Mouse (Mus musculus): ENCODE results near the gene E2f1. TPM values are rescaled to one million over a fixed set of nuclear protein-coding genes. Genes with fewer than 3 reads are reported as not detected.
A peak's percentile ranks its signal among the peaks of the same experiment; 100 is the strongest.

Gene E2f1
- total RNA-seq, 1 experiment from 2014 or later: 9.9 TPM

- no peak for ATAC-seq (replicated peaks in 1 of 2; ENCODE audit: insufficient read depth in 1 of 2, low FRiP score in 2 of 2, low TSS enrichment in 1 of 2, low read depth in 1 of 2, poor library complexity in 2 of 2, severe bottlenecking in 2 of 2)
Observed at GRCm38 (mm10) chr2:154566641-154567040, 3.1 kb downstream of the E2f1 start.

- no peak for ATAC-seq (replicated peaks in 1 of 2; ENCODE audit: insufficient read depth in 1 of 2, low FRiP score in 2 of 2, low TSS enrichment in 1 of 2, low read depth in 1 of 2, poor library complexity in 2 of 2, severe bottlenecking in 2 of 2)
Observed at GRCm38 (mm10) chr2:154565562-154565961, 4.1 kb downstream of the E2f1 start.

- ATAC-seq (replicated peaks in 1 of 2; ENCODE audit: insufficient read depth in 1 of 2, low FRiP score in 2 of 2, low TSS enrichment in 1 of 2, low read depth in 1 of 2, poor library complexity in 2 of 2, severe bottlenecking in 2 of 2): no peak
Observed at GRCm38 (mm10) chr2:154563612-154564170, 6.0 kb downstream of the E2f1 start.

- ATAC-seq (replicated peaks in 1 of 2; ENCODE audit: insufficient read depth in 1 of 2, low FRiP score in 2 of 2, low TSS enrichment in 1 of 2, low read depth in 1 of 2, poor library complexity in 2 of 2, severe bottlenecking in 2 of 2): peak; percentile 24 to 81; a peak in 2 of 4 replicates
Observed at GRCm38 (mm10) chr2:154558264-154559039, 11.2 kb downstream of the E2f1 start, which contains the start of gene Necab3. Necab3 (minus strand) TSS chr2:154558890.

GRCm38 (mm10) chr2:154557184-154557832 lies 12.4 kb downstream of the E2f1 start:
- no peak for ATAC-seq (replicated peaks in 1 of 2; ENCODE audit: insufficient read depth in 1 of 2, low FRiP score in 2 of 2, low TSS enrichment in 1 of 2, low read depth in 1 of 2, poor library complexity in 2 of 2, severe bottlenecking in 2 of 2)

GRCm38 (mm10) chr2:154555235-154555634 lies 14.5 kb downstream of the E2f1 start:
- no peak for ATAC-seq (replicated peaks in 1 of 2; ENCODE audit: insufficient read depth in 1 of 2, low FRiP score in 2 of 2, low TSS enrichment in 1 of 2, low read depth in 1 of 2, poor library complexity in 2 of 2, severe bottlenecking in 2 of 2)

- peak; percentile 82 to 88 for ATAC-seq (replicated peaks in 1 of 2; ENCODE audit: insufficient read depth in 1 of 2, low FRiP score in 2 of 2, low TSS enrichment in 1 of 2, low read depth in 1 of 2, poor library complexity in 2 of 2, severe bottlenecking in 2 of 2)
Observed at GRCm38 (mm10) chr2:154552424-154552907, 17.2 kb downstream of the E2f1 start.

GRCm38 (mm10) chr2:154551927-154552326 lies 17.8 kb downstream of the E2f1 start:
- ATAC-seq (replicated peaks in 1 of 2; ENCODE audit: insufficient read depth in 1 of 2, low FRiP score in 2 of 2, low TSS enrichment in 1 of 2, low read depth in 1 of 2, poor library complexity in 2 of 2, severe bottlenecking in 2 of 2): peak in 1 of 2 experiments; percentile 4; a peak in 1 of 4 replicates

GRCm38 (mm10) chr2:154551476-154551875 lies 18.2 kb downstream of the E2f1 start, which contains the start of gene Actl10:
Actl10 (plus strand) TSS chr2:154551776.
- no peak for ATAC-seq (replicated peaks in 1 of 2; ENCODE audit: insufficient read depth in 1 of 2, low FRiP score in 2 of 2, low TSS enrichment in 1 of 2, low read depth in 1 of 2, poor library complexity in 2 of 2, severe bottlenecking in 2 of 2)

GRCm38 (mm10) chr2:154550937-154551336 lies 18.8 kb downstream of the E2f1 start:
- ATAC-seq (replicated peaks in 1 of 2; ENCODE audit: insufficient read depth in 1 of 2, low FRiP score in 2 of 2, low TSS enrichment in 1 of 2, low read depth in 1 of 2, poor library complexity in 2 of 2, severe bottlenecking in 2 of 2): no peak

GRCm38 (mm10) chr2:154549886-154550189 lies 19.9 kb downstream of the E2f1 start:
- ATAC-seq (replicated peaks in 1 of 2; ENCODE audit: insufficient read depth in 1 of 2, low FRiP score in 2 of 2, low TSS enrichment in 1 of 2, low read depth in 1 of 2, poor library complexity in 2 of 2, severe bottlenecking in 2 of 2): no peak

GRCm38 (mm10) chr2:154549127-154549885 lies 20.4 kb downstream of the E2f1 start:
- ATAC-seq (replicated peaks in 1 of 2; ENCODE audit: insufficient read depth in 1 of 2, low FRiP score in 2 of 2, low TSS enrichment in 1 of 2, low read depth in 1 of 2, poor library complexity in 2 of 2, severe bottlenecking in 2 of 2): peak; percentile 29 to 40; a peak in 2 of 4 replicates

- no peak for ATAC-seq (replicated peaks in 1 of 2; ENCODE audit: insufficient read depth in 1 of 2, low FRiP score in 2 of 2, low TSS enrichment in 1 of 2, low read depth in 1 of 2, poor library complexity in 2 of 2, severe bottlenecking in 2 of 2)
Observed at GRCm38 (mm10) chr2:154548688-154549087, 21.0 kb downstream of the E2f1 start.

GRCm38 (mm10) chr2:154546711-154547110 lies 23.0 kb downstream of the E2f1 start, which contains the start of gene 1700003F12Rik:
1700003F12Rik (plus strand) TSS chr2:154547085.
- no peak for ATAC-seq (replicated peaks in 1 of 2; ENCODE audit: insufficient read depth in 1 of 2, low FRiP score in 2 of 2, low TSS enrichment in 1 of 2, low read depth in 1 of 2, poor library complexity in 2 of 2, severe bottlenecking in 2 of 2)

GRCm38 (mm10) chr2:154543567-154544347 lies 25.9 kb downstream of the E2f1 start:
- ATAC-seq (replicated peaks in 1 of 2; ENCODE audit: insufficient read depth in 1 of 2, low FRiP score in 2 of 2, low TSS enrichment in 1 of 2, low read depth in 1 of 2, poor library complexity in 2 of 2, severe bottlenecking in 2 of 2): no peak

- no peak for ATAC-seq (replicated peaks in 1 of 2; ENCODE audit: insufficient read depth in 1 of 2, low FRiP score in 2 of 2, low TSS enrichment in 1 of 2, low read depth in 1 of 2, poor library complexity in 2 of 2, severe bottlenecking in 2 of 2)
Observed at GRCm38 (mm10) chr2:154541630-154542029, 28.1 kb downstream of the E2f1 start.

GRCm38 (mm10) chr2:154539720-154540119 lies 30.0 kb downstream of the E2f1 start:
- peak; percentile 71; a peak in 3 of 4 replicates for ATAC-seq (replicated peaks in 1 of 2; ENCODE audit: insufficient read depth in 1 of 2, low FRiP score in 2 of 2, low TSS enrichment in 1 of 2, low read depth in 1 of 2, poor library complexity in 2 of 2, severe bottlenecking in 2 of 2)
